Mouse (Mus musculus): ENCODE measurements around the gene Enkd1. TPM values are rescaled to one million over a fixed set of nuclear protein-coding genes. Genes with fewer than 3 reads are reported as not detected.

Enkd1 gene
- polyA plus RNA-seq, 1 experiment = 9.1 TPM

GRCm38 (mm10) chr8:105722861-105723260, 14.9 kb upstream of the Enkd1 start:
- Histone ChIP-seq H3K4me3 (ENCODE audit: insufficient read depth, low read length) (no peak overlapping the region), H3K27ac (ENCODE audit: insufficient read depth, low read length) (no peak overlapping the region), H3K4me1 (ENCODE audit: control insufficient read depth, insufficient read depth, low read length) (no peaks in the 10 kb centered on the region)
- TF ChIP-seq POLR2A (IDR thresholded peaks at IDR 0.05; ENCODE audit: low read depth, low read length) = no peak
- no peak for TF ChIP-seq CTCF (IDR thresholded peaks at IDR 0.05; ENCODE audit: borderline replicate concordance, insufficient read depth, low read length)

GRCm38 (mm10) chr8:105719637-105720036, 11.6 kb upstream of the Enkd1 start:
- no peaks in the 10 kb centered on the region for H3K4me1 ChIP-seq (ENCODE audit: control insufficient read depth, insufficient read depth, low read length)

GRCm38 (mm10) chr8:105716302-105716945, 8.4 kb upstream of the Enkd1 start:
- Histone ChIP-seq H3K4me3 (ENCODE audit: insufficient read depth, low read length) (no peak overlapping the region), H3K4me1 (ENCODE audit: control insufficient read depth, insufficient read depth, low read length) (no peaks in the 10 kb centered on the region), H3K27ac (ENCODE audit: insufficient read depth, low read length) (no peak overlapping the region)
- TF ChIP-seq POLR2A (IDR thresholded peaks at IDR 0.05; ENCODE audit: low read depth, low read length) (no peak), CTCF (IDR thresholded peaks at IDR 0.05; ENCODE audit: borderline replicate concordance, insufficient read depth, low read length) (no peak)

More at GRCm38 (mm10) chr8:105719637-105720036, 11.6 kb upstream of the Enkd1 start:
- TF ChIP-seq CTCF (IDR thresholded peaks at IDR 0.05; ENCODE audit: borderline replicate concordance, insufficient read depth, low read length) (no peak), POLR2A (IDR thresholded peaks at IDR 0.05; ENCODE audit: low read depth, low read length) (no peak)
- H3K4me3 ChIP-seq (ENCODE audit: insufficient read depth, low read length) = no peak overlapping the region
- H3K27ac ChIP-seq (ENCODE audit: insufficient read depth, low read length) = no peak overlapping the region

GRCm38 (mm10) chr8:105715042-105715441, 7.0 kb upstream of the Enkd1 start:
- H3K4me3 ChIP-seq (ENCODE audit: insufficient read depth, low read length) = no peak overlapping the region
- TF ChIP-seq CTCF (IDR thresholded peaks at IDR 0.05; ENCODE audit: borderline replicate concordance, insufficient read depth, low read length) = no peak
- TF ChIP-seq POLR2A (IDR thresholded peaks at IDR 0.05; ENCODE audit: low read depth, low read length) = no peak
- H3K4me1 ChIP-seq (ENCODE audit: control insufficient read depth, insufficient read depth, low read length) = no peaks in the 10 kb centered on the region
- no peak overlapping the region for H3K27ac ChIP-seq (ENCODE audit: insufficient read depth, low read length)

- Histone ChIP-seq H3K4me1 (ENCODE audit: control insufficient read depth, insufficient read depth, low read length) (no peaks in the 10 kb centered on the region), H3K4me3 (ENCODE audit: insufficient read depth, low read length) (no peak overlapping the region), H3K27ac (ENCODE audit: insufficient read depth, low read length) (no peak overlapping the region)
- TF ChIP-seq POLR2A (IDR thresholded peaks at IDR 0.05; ENCODE audit: low read depth, low read length) (no peak), CTCF (IDR thresholded peaks at IDR 0.05; ENCODE audit: borderline replicate concordance, insufficient read depth, low read length) (peak; percentile 56; the same call in 1 of the 2 replicates)
These were observed 6.1 kb upstream of the Enkd1 start for GRCm38 (mm10) chr8:105714139-105714538.

GRCm38 (mm10) chr8:105712286-105712685, 4.3 kb upstream of the Enkd1 start:
- no peak for TF ChIP-seq POLR2A (IDR thresholded peaks at IDR 0.05; ENCODE audit: low read depth, low read length)
- TF ChIP-seq CTCF (IDR thresholded peaks at IDR 0.05; ENCODE audit: borderline replicate concordance, insufficient read depth, low read length) = no peak
- no peak overlapping the region for H3K4me3 ChIP-seq (ENCODE audit: insufficient read depth, low read length)
- no peak overlapping the region for H3K27ac ChIP-seq (ENCODE audit: insufficient read depth, low read length)
- no peaks in the 10 kb centered on the region for H3K4me1 ChIP-seq (ENCODE audit: control insufficient read depth, insufficient read depth, low read length)

GRCm38 (mm10) chr8:105709317-105709716, 1.3 kb upstream of the Enkd1 start:
- no peaks in the 10 kb centered on the region for H3K4me1 ChIP-seq (ENCODE audit: control insufficient read depth, insufficient read depth, low read length)
- H3K27ac ChIP-seq (ENCODE audit: insufficient read depth, low read length) = no peak overlapping the region
- no peak overlapping the region for H3K4me3 ChIP-seq (ENCODE audit: insufficient read depth, low read length)
- TF ChIP-seq CTCF (IDR thresholded peaks at IDR 0.05; ENCODE audit: borderline replicate concordance, insufficient read depth, low read length) (no peak), POLR2A (IDR thresholded peaks at IDR 0.05; ENCODE audit: low read depth, low read length) (no peak)

GRCm38 (mm10) chr8:105708675-105709074, 665 bp upstream of the Enkd1 start:
- TF ChIP-seq CTCF (IDR thresholded peaks at IDR 0.05; ENCODE audit: borderline replicate concordance, insufficient read depth, low read length) (no peak), POLR2A (IDR thresholded peaks at IDR 0.05; ENCODE audit: low read depth, low read length) (no peak)
- Histone ChIP-seq H3K4me1 (ENCODE audit: control insufficient read depth, insufficient read depth, low read length) (no peaks in the 10 kb centered on the region), H3K27ac (ENCODE audit: insufficient read depth, low read length) (no peak overlapping the region), H3K4me3 (ENCODE audit: insufficient read depth, low read length) (no peak overlapping the region)

GRCm38 (mm10) chr8:105706426-105706825, 1.6 kb downstream of the Enkd1 start:
- Histone ChIP-seq H3K4me1 (ENCODE audit: control insufficient read depth, insufficient read depth, low read length) (0 out of 2 replicates have a peak, but pooled peaks cover 2% of the 10 kb centered on the region), H3K4me3 (ENCODE audit: insufficient read depth, low read length) (no peak overlapping the region), H3K27ac (ENCODE audit: insufficient read depth, low read length) (no peak overlapping the region)
- TF ChIP-seq POLR2A (IDR thresholded peaks at IDR 0.05; ENCODE audit: low read depth, low read length) = no peak
- TF ChIP-seq CTCF (IDR thresholded peaks at IDR 0.05; ENCODE audit: borderline replicate concordance, insufficient read depth, low read length) = no peak

GRCm38 (mm10) chr8:105704955-105705354, 3.1 kb downstream of the Enkd1 start:
- no peak overlapping the region for H3K27ac ChIP-seq (ENCODE audit: insufficient read depth, low read length)
- no peak overlapping the region for H3K4me3 ChIP-seq (ENCODE audit: insufficient read depth, low read length)
- no peak for TF ChIP-seq CTCF (IDR thresholded peaks at IDR 0.05; ENCODE audit: borderline replicate concordance, insufficient read depth, low read length)
- TF ChIP-seq POLR2A (IDR thresholded peaks at IDR 0.05; ENCODE audit: low read depth, low read length) = no peak
- peaks cover 2% of the 10 kb centered on the region; the same call in 1 of the 2 replicates for H3K4me1 ChIP-seq (ENCODE audit: control insufficient read depth, insufficient read depth, low read length)
